ENCODE assay signal across 14 mouse cellular contexts in genomic region chr14:31575866-31576265, GRCm38 (mm10). TPM values are rescaled to one million over a fixed set of nuclear protein-coding genes. Genes with fewer than 3 reads are reported as not detected.
DNase-seq lines count a peak whose midpoint lies in the region; ATAC-seq lines count a peak whose summit lies in the region.
"Had no signal": no experiment of that assay in that cellular context is flagged by ENCODE, and none has a peak within 500 bp of the region (broad histone marks: within the 10 kb centered on the region; RNA-seq: fewer than 3 reads in every experiment).

No protein-coding gene starts in this region.

- peaks cover 16% of the 10 kb centered on the region for H3K4me1 ChIP-seq in embryonic facial prominence, embryonic 14.5 days (ENCODE audit: control insufficient read depth, insufficient read depth, low read length)
- peaks cover 35% of the 10 kb centered on the region for H3K4me1 ChIP-seq in embryonic facial prominence, embryonic 10.5 days
- peaks cover 60% of the 10 kb centered on the region for H3K4me1 ChIP-seq in heart, embryonic 13.5 days
- peaks cover 31% of the 10 kb centered on the region for H3K4me1 ChIP-seq in limb, embryonic 13.5 days

- no peak overlapping the region for H3K4me2 ChIP-seq in embryonic facial prominence, embryonic 14.5 days (ENCODE audit: low read depth, low read length)
- H3K4me2 ChIP-seq in heart, embryonic 13.5 days = peak overlapping the region; percentile 66
- H3K4me2 ChIP-seq in limb, embryonic 13.5 days (replicated peaks) = no peak overlapping the region
- H3K4me2 ChIP-seq: hindbrain, embryonic 13.5 days; liver, embryonic 12.5 days had no signal

- no peak overlapping the region for H3K27ac ChIP-seq in embryonic facial prominence, embryonic 14.5 days (replicated peaks; ENCODE audit: low read depth, low read length)
- H3K27ac ChIP-seq in embryonic facial prominence, embryonic 10.5 days (replicated peaks) = no peak overlapping the region
- peak overlapping the region; percentile 81 for H3K27ac ChIP-seq in heart, embryonic 13.5 days (replicated peaks)
- no peak overlapping the region for H3K27ac ChIP-seq in limb, embryonic 13.5 days
- H3K27ac ChIP-seq: hindbrain, embryonic 13.5 days; left cerebral cortex, adult 2 months; liver, embryonic 12.5 days had no signal

- no peaks in the 10 kb centered on the region for H3K9me3 ChIP-seq in embryonic facial prominence, embryonic 14.5 days (ENCODE audit: control insufficient read depth, low read length)
- H3K9me3 ChIP-seq in embryonic facial prominence, embryonic 10.5 days = no peaks in the 10 kb centered on the region
- H3K9me3 ChIP-seq in heart, embryonic 13.5 days = no peaks in the 10 kb centered on the region
- H3K9me3 ChIP-seq in limb, embryonic 13.5 days = no peaks in the 10 kb centered on the region
- H3K9me3 ChIP-seq: hindbrain, embryonic 13.5 days had no signal

- peak; percentile 36; the same call in 1 of the 2 replicates for ATAC-seq in embryonic facial prominence, embryonic 14.5 days (ENCODE audit: low read depth)
- ATAC-seq in heart, embryonic 13.5 days (ENCODE audit: extremely low read depth, insufficient number of reproducible peaks, low FRiP score, low TSS enrichment) = no peak; the same call in 1 of the 2 replicates
- ATAC-seq in limb, embryonic 13.5 days (ENCODE audit: low FRiP score, low read depth) = no peak
- ATAC-seq: forebrain, postnatal 0 days; intestine, postnatal 0 days; liver, embryonic 12.5 days had no signal

- H3K27me3 ChIP-seq in embryonic facial prominence, embryonic 14.5 days (replicated peaks; ENCODE audit: control insufficient read depth, insufficient read depth, low read length) = no peaks in the 10 kb centered on the region
- H3K27me3 ChIP-seq in embryonic facial prominence, embryonic 10.5 days (replicated peaks; ENCODE audit: low read depth, poor library complexity, severe bottlenecking) = no peaks in the 10 kb centered on the region
- H3K27me3 ChIP-seq in heart, embryonic 13.5 days (replicated peaks) = peaks cover 4% of the 10 kb centered on the region
- H3K27me3 ChIP-seq in limb, embryonic 13.5 days = no peaks in the 10 kb centered on the region

- 67% methylated on average over 9 of the region's 9 CpGs for WGBS in embryonic facial prominence, embryonic 14.5 days
- WGBS in embryonic facial prominence, embryonic 10.5 days = 75% methylated on average over 9 of the region's 9 CpGs
- WGBS in heart, embryonic 13.5 days = 41% methylated on average over 9 of the region's 9 CpGs
- 59% methylated on average over 9 of the region's 9 CpGs for WGBS in limb, embryonic 13.5 days

- H3K4me3 ChIP-seq in embryonic facial prominence, embryonic 14.5 days (ENCODE audit: low read depth, low read length) = no peak overlapping the region
- no peak overlapping the region for H3K4me3 ChIP-seq in embryonic facial prominence, embryonic 10.5 days
- H3K4me3 ChIP-seq in heart, embryonic 13.5 days = peak overlapping the region; percentile 47
- H3K4me3 ChIP-seq in limb, embryonic 13.5 days = no peak overlapping the region
- H3K4me3 ChIP-seq: hindbrain, embryonic 13.5 days; left cerebral cortex, adult 2 months; liver, embryonic 12.5 days had no signal

- peak overlapping the region; percentile 27; the same call in 1 of the 2 replicates for H3K9ac ChIP-seq in embryonic facial prominence, embryonic 14.5 days (ENCODE audit: low read depth, low read length)
- peak overlapping the region; percentile 72 for H3K9ac ChIP-seq in heart, embryonic 13.5 days
- 0 out of 2 replicates have a peak overlapping the region, but pooled peaks have one; percentile 5 for H3K9ac ChIP-seq in limb, embryonic 13.5 days
- H3K9ac ChIP-seq: forebrain, postnatal 0 days; hindbrain, embryonic 13.5 days; liver, embryonic 12.5 days had no signal

- no peaks in the 10 kb centered on the region for H3K36me3 ChIP-seq in embryonic facial prominence, embryonic 14.5 days (ENCODE audit: control insufficient read depth, insufficient read depth, low read length)
- no peaks in the 10 kb centered on the region for H3K36me3 ChIP-seq in embryonic facial prominence, embryonic 10.5 days (replicated peaks)
- no peaks in the 10 kb centered on the region for H3K36me3 ChIP-seq in heart, embryonic 13.5 days
- H3K36me3 ChIP-seq in limb, embryonic 13.5 days = no peaks in the 10 kb centered on the region
- H3K36me3 ChIP-seq: hindbrain, embryonic 13.5 days; liver, embryonic 12.5 days had no signal

- no peak for DNase-seq in embryonic facial prominence, embryonic 14.5 days (ENCODE audit: low spot score)
- DNase-seq in embryonic facial prominence, embryonic 10.5 days (ENCODE audit: low spot score) = no peak
- DNase-seq in heart, adult 8-10 months (ENCODE audit: low spot score) = no peak
- peak; percentile 77 for DNase-seq in brain, adult 2 months (ENCODE audit: low read depth, low spot score)
- DNase-seq in cerebellum, adult 9-10 months = no peak
- no peak for DNase-seq in MN1 (ENCODE audit: low spot score)
- DNase-seq: cerebellum, adult 9-11 months; forebrain, postnatal 0 days had no signal

RNA-seq across cellular contexts. Expression of gene Colq, which starts 15.3 kb away (rescaled TPM):
- polyA plus RNA-seq in embryonic facial prominence, embryonic 14.5 days (2014; fragmentation: Nextera tagmentation; extraction: Ambion mirVana) = 6.2 and 7.8 TPM in 2 replicates
- polyA plus RNA-seq in embryonic facial prominence, embryonic 10.5 days (2016; fragmentation: Nextera tagmentation; extraction: Ambion mirVana) = 0.35 and 0.82 TPM in 2 replicates
- 8.1 and 8.3 TPM in 2 replicates for polyA plus RNA-seq in heart, embryonic 13.5 days (2015; fragmentation: Nextera tagmentation; extraction: Ambion mirVana)
- total RNA-seq in heart, adult 8-10 months (2022) = 10 to 100 TPM in 2 of 4 experiments, 1 to 10 TPM in 2; 6.1 to 16.6 (median 11.6) TPM
- 3.3 and 3.8 TPM in 2 replicates for polyA plus RNA-seq in limb, embryonic 13.5 days (2015; fragmentation: Nextera tagmentation; extraction: Ambion mirVana)

Comparison
In these comparisons a context has a peak if more than half of its experiments do, and no peak if none do; other contexts are left out.
1. H3K9ac ChIP-seq: peak in every context shown above with its lines; median percentile 72 in heart, embryonic 13.5 days; 27 in embryonic facial prominence, embryonic 14.5 days; 5 in limb, embryonic 13.5 days.